Mouse (Mus musculus) right cerebral cortex, postnatal 14 days (tissue): ENCODE measurements around the gene Pgd.
"Not testable (repeated sequence)": the region's sequence is repeated elsewhere in the genome, so short reads cannot be mapped to it uniquely, and the experiment has no call there.

Experiments
- DNase-seq: peaks from one replicate; pipeline ENCODE4 v3.0.0; 2022

Gene Pgd

DNA sequence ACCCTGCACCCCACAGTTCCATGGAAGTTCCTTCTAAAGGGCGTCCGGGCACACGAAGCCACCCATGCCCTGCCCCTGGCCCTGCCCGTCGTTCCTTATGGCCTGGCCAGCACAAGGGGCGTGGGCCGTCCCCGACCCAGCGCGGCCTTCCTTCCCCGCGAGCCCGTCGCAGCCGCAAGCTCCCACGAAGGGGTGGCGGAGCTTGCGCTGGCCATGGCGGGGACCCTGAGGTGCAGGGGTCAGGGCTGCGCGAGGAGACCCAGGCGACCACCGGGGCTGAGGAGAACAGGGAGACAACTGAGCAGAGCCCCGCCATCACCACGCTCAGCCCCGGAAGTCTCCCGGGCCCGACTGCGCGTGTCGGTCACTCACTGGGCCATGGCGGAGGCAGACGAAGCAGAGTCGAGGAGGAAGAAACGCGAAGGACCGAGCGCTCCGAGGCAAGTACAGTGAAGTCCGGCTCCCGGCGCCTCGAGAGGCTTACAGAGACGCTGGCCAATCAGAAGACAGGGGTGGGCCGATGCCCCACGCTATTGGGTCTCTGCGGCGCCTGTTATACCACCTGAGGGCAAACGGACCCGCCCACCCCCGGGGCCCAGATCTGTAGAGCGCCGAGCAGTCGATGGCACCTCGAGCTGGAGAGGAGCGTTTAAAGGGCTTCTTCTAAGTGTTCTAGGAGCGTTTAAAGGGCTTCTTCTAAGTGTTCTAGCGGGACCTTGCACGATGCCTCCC lies at the start of gene Pgd:
Pgd (minus strand) TSS at position 557 of the 732 bp plus-strand sequence.
- DNase-seq, result peak; percentile 97

DNA sequence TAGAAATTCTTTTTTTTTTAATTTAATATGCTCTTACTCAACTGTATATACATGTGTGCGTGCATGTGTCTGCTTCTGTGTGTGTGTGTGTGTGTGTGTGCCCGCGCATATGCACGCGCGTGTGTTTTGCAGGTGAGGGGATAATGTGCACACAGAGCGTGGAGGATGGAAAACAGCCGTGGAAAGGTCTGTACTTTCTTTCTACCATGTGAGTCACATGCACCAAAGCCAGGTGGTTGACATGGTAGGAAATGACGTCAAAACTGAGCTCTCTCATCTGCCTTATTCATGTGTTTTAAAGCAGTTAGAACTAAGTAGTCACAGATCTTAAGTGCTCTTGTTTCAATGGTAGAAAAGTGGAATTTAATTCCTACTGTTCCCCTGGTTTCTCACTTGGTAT lies 49.4 kb upstream of the Pgd start:
- DNase-seq, result no peak

DNA sequence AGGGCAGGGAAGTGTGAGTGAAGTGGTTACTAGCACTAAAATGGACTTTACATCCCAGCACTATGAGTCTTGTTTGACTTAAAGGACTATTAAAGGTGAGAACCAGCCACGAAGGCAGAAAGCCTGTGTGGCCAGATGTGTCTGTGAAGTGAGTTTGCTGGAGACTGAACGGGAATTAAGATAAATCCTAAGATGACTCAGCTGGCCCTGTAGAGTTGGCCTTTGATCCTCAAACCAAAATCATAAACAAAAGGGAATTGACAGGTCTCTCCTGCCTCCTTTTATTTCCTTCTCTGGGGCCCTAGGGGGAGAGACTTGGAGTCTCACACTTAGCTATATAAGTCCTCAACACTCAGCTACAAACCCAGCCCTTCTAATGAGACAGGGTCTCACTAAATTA lies 48.8 kb upstream of the Pgd start:
- DNase-seq, result no peak

DNA sequence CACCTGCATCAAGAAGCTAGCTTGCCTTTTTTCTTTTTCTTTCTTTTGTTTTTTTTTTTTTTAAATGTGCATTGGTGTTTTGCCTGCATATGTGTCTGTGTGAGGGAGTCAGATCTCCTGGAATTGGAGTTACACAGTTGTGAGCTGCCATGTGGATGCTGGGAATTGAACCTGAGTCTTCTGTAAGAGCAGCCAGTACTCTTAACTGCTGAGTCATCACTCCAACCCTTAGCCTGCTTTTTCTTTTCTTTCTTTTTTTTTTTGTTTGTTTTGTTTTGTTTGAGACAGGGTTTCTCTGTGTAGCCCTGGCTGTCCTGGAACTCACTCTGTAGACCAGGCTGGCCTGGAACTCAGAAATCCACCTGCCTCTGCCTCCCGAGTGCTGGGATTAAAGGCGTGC lies 47.9 kb upstream of the Pgd start:
- not testable (repeated sequence) for DNase-seq

DNA sequence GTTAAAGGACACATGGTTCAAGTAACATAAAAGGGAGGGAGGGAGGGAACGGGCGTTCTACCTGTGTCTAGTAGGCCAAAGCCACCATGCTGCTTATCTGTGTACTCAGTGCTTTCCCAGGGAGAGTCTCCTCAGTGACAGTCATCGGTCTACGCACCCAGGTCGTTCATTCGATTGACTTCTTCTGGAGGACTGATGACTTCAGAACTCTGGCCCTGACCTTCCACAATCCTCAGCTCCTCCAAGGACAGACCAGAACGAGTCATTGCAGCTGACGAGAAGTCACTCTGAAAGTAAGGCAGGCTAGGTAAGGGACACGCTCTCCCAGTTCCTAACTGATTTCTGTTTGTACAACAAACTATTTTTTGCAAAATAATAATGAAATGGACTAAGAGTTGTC lies 46.9 kb upstream of the Pgd start:
- no peak for DNase-seq

DNA sequence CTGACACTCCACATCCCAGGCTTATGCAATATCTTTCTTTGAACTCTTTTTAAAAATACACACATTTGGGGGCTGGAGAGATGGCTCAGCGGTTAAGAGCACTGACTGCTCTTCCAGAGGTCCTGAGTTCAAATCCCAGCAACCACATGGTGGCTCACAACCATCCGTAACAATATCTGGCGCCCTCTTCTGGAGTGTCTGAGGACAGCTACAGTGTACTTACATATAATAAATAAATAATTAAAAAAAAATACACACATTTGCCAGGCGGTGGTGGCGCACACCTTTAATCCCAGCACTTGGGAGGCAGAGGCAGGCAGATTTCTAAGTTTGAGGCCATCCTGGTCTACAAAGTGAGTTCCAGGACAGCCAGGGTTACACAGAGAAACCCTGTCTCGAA lies 44.9 kb upstream of the Pgd start:
- not testable (repeated sequence) for DNase-seq

DNA sequence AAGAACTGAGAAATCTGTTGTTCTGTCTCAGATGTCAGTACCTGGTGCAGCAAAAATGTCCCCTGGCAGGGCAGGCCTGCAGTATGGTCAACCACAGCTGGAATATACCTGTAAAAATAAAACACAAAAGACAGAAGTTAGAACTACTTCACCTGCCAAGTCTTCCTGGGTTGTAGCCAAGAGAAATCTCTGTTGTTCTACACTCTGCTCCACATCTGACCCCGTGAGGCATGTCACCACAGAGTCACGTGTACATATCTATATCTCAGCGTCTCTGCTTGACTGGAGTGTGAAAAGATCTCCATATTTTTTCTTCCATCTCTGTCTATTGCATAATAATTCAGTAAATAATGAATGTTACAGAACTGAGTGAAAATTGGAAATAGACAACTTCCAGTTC lies 35.9 kb upstream of the Pgd start:
- DNase-seq, result no peak

DNA sequence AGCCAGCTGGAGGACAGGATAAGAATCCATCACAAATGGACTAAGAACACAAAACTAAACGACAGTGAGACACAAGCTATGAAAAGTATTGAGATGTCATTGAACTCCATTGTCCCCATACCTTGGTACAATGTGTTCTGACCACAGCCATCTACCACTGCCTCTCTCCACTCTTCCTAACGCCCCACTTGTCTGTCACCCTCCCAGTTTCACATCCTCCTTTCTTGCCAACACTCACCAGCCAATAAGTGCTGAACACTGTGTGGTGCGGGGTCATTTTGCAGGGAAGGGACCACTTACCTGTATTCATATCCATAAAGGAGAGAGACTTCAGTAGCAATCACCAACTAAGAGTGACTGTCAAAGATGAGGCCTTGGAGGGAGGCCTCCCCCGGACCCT lies 34.5 kb upstream of the Pgd start:
- DNase-seq, result no peak

DNA sequence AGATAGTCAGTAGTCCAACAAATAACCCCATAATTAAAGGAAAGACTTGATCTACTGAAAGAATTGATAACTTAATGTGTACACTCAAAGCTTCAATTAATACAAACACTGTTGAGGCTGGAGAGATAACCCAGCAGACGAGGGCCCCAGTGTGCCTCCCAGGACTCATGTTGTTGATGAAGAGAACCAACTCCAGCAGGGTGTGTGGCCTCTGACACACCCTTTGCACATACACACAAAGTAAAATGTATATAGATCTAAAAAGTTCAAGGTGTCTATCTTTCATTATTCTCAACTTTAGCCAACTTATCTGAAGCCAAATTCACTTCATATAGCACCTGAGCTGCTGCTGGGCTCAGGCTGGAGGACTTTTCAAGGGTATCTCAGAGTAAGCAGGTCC lies 30.6 kb upstream of the Pgd start:
- DNase-seq, result no peak

DNA sequence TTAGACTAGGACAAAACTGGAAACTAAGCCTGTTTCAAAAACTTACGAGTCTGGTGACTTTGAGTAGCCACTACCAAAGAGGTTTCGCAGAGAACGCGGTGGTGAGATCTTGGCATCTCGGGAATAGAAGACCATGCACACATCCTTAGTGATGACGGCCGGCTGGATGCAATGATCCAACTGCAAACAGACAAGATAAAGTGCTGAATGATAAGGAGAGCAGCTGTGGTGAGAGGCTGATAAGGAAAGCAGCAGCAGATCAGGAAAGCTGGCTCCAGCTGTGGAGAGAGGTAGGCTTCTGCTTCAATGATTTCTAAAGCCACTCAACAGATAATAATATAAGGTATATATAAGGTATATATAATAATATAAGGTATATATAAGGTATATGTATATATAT lies 24.5 kb upstream of the Pgd start:
- no peak for DNase-seq

DNA sequence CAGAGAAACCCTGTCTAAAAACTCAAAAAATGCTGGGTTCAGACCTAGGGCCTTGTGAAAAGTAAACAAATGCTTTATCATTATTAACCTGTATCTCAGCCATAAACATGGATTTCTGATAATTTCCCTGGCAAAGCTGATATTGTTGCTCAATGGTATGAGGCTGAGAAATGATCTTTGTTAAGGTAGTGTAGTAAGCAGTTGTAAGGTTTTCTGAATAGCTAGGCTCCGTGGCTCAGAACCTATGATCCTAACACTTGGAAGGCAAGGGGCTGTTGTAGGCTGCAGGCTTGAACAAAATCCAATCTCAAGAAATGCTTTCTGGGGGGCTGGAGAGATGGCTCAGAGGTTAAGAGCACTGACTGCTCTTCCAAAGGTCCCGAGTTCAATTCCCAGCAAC lies 22.0 kb upstream of the Pgd start:
- no peak for DNase-seq

DNA sequence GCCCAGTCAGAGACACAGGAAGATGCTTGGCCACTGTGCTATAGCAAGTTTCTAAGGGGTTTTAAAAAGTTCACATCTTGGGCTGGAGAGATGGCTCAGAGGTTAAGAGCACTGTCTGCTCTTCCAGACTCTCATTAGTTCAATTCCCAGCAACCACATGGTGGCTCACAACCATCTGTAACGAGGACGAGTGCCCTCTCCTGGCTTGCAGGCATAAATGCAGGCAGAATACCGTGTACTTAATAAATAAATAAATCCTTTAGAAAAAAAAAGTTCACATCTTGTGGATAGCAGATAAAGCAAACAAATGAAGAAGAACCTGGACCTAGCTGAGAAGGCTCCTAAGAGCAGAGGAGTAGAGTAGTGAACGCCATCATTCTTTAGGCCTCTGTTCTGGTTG lies 16.2 kb upstream of the Pgd start:
- DNase-seq, result no peak

DNA sequence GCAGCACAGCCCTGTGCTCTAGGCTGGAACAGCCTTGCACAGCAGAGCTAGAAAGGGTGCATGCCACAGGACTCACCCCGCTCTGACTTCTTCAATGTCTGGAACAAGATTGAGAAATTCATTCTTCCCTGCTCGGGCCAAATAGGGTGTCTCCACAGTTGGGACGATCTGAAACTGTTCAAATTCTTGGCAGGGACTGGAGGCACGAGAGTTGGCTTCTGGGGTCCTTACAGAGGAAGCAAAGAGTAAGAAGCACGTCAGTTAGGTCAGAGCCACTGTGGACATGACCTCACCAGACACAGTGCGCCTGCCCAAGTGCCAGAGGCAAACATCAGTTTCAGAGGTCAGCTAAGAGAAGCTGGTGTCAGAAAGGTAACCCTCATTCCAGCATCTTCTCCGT lies 15.6 kb upstream of the Pgd start:
- no peak for DNase-seq

DNA sequence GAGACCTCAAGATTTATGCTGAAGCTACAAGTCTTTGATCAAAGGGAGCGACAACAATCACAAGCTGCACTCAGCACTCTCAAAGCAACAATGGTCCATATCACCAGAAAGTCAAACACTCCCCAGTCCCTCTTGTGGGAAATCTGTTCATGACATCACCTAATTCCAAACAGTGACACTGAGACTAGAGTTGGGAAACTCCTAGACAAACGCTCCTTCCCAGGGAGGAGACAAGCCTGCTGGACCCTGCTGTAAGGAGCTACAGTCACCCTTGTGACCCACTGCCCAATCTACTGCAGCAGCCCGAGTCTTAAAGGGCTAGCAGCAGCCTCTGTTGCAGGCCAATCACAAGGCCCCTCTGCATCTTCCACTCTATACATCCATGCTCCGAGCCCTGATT lies 13.0 kb upstream of the Pgd start:
- DNase-seq, result no peak

DNA sequence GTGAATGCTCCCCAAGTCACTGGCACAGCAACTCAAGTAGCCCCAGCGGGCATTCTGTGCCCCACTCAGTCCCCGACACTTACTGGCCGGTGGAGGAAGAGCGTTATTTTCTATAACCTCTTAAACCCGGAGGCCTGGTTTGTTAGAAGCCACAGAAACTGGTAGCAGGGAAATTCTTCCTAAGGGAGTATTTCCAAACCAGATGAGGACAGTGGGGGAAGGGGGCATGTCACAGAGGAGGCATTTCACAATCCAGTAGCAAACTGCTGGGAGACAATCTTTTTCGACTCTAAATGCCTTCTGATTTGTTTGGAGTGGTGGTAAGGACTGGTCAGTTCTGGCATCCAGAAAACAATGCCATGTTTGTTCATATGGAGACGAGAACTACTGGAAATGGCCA lies 12.6 kb upstream of the Pgd start:
- DNase-seq, result no peak

DNA sequence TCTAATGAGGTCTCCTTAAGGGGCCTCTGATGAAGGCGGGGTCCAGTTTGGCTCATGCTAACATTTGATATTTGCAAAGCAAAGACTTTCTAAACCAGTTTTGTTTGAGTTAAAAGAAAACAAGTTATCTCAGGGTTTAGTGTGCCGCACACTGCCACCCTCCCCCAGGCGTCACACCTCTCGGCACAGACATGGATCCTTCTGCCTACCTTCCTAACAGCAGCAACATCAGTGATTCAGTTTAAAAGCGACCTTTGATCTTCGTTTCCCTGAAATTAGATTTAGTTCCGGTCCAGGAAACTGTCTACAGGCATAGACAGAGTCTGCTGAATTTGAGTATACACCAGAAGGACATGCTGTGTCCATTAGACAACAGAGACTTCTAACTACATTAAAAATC lies 11.8 kb upstream of the Pgd start:
- DNase-seq, result no peak

DNA sequence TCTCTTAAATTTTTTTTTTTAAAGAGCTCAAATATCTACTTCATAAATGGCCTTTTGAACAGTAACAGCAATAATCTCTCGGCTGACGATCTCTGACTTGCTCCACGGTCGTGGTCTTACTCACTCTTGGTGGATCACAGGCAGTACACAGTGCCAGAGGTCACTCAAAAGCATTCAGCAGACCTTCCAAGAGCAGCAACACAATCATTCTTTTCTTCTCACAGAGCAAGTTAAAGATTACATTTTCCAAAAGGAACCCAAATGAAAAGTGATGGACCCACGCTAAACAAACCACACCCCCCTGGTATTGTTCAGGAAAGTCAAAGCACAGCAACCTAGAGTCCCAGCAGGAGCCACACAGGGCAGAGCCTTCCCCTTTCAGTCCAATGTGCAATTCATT lies 10.5 kb upstream of the Pgd start:
- DNase-seq, result no peak

DNA sequence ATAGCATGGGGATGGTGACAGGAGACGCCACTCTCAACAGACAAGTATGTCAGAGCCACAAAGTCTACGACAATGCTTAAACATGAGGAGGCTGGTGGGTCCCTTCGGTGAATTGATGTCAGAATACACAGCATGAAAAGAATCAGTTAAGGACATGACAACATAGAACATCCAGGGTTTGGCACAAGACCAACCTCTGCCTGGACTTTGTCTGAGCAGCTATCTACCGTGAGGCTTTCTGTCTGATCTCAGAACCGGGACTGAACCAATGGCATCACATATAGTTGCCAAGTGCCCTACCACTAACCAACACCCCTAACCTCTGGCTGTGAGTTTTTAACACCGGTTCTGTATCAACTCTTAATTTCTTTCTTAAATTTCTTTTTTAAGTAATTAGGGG lies 10.1 kb upstream of the Pgd start:
- DNase-seq, result no peak

DNA sequence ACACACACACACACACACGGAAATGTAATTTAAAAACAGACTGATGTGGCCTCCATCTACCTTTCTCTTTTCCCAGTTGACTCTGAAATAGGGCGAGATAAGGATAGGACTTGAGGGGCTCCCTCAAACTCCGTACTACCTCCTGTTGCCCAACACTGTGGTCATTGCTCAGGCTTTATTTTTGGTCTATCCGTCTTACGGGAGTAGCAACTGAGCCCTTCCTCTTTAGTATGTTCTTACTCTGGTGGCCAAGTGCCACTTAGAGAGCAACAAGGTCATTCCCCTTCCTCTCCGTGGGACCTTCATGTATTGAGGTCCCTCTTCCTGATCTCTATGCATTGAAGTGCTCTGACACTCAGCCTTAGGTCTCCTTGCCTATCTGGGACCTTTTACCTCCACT lies 7.1 kb upstream of the Pgd start:
- DNase-seq, result no peak

DNA sequence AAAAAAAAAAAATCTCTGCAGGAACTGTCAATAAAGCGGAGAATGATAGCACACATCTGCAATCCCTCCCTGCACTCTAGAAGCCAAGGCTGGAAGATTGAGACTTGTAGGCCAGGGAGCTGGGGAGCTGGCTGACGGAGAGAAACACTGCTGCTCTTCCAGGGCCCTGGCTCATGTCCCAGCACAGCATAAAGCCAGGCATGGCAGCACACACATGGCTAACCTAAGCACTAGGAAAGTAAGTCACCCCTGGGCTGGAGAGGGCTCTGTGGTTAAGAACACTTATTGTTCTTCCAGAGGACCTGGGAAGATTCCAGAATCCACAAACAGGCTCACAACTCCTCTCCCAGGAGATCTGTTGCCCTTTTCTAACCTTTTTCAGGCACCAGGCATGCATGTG lies 6.1 kb upstream of the Pgd start:
- no peak for DNase-seq

DNA sequence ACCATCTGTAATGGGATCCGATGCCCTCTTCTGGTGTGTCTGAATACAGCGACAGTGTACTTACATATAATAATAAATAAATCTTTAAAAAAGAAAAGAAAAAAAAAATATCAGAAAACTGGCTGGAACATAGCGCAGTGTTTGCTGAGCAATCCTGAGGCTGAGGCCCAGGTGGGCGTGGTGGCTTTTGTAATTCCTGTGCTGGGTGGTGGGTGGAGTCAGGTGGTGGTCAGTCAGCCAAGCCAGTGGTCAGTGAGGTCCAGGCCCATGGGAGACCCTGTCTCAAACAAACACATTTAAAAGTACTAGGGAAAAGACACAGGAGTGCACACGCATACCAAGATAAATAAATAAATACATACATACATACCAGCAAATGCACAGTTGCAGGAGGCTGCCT lies 5.5 kb upstream of the Pgd start:
- DNase-seq, result no peak

DNA sequence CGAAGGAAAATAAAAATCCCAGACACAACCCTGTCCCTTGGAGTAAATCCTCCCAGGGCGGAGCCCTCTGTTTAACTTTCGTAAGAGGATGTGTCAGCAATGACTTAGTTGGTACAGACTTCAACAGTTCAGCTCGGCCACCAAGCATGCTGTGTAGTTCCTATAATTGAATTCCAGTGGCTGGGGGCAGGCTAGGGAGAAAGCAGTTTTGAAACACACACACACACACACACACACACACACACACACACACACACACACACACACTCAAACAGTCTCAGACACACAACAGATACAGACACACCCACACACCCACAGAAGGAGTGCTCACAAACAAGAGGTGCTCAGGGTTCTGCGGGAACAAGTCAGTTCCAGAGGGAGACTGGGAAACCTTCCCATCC lies 5.0 kb upstream of the Pgd start:
- no peak for DNase-seq

DNA sequence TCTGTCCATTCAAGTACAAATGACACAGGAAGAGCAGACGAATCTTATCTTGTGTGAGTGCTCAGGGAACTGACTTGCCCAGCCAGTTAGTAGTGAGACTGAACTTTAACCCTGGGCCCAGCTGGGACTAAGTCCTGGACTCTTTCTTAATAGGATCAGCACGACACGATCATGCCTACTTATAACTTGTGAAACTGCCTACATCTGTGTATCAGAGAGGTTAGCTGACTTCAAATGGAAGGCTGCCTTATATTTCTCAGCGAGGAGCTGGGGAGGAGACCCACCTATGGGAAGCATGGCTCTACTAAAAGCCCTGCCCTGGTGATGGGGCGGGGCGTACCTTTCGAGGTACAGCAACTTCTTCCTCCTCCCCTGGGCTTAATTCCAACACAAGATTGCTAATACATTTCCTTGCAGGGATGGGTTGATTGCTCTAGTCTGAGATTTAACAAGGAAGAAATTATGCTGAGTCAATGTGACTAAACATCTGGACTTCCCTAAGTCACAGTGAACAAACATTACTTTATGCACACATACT lies 3.9 kb upstream of the Pgd start:
- DNase-seq, result no peak

DNA sequence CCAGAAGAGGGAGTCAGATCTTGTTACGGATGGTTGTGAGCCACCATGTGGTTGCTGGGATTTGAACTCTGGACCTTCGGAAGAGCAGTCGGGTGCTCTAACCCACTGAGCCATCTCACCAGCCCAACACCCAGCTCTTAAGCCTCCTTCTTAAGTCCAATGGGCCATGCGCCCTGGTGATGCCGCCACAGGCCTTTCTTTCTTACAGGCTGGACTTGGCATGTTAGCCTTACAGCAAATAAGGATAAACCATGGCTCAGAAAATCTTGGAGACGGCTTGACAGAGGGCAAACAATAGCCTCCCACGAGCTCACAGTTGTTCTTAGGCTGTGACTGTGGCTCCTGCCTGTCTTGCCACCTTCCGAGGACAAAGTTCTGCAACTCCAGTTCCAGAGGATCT lies 3.4 kb upstream of the Pgd start:
- DNase-seq, result not testable (repeated sequence)

DNA sequence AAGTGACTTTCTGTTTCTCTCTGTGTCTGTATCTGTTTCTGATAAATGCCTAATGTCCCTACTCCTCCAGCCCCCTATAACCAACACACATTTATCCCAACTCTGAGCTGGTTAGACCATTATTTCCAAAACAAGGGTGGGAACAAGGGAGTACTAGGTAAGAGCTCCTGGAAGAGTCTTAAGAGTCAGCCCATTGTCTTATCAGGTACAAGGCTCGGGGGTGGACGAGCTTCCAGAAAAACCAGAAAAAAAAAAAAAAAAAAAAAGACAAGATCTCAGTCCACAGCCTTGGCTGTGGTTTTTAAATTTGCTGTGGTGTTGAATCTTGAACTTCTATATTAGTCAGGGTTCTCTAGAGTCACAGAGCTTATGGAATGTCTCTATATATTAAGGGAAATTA lies 1.4 kb upstream of the Pgd start:
- no peak for DNase-seq
